Mouse (Mus musculus) erythroblast, adult 5-6 weeks (primary cell): Measurements from ENCODE around the gene Pgrmc1. TPM values are rescaled to one million over a fixed set of nuclear protein-coding genes. Genes with fewer than 3 reads are reported as not detected.
"Not testable (repeated sequence)": the region's sequence is repeated elsewhere in the genome, so short reads cannot be mapped to it uniquely, and the experiment has no call there.

Experiments used
- ATAC-seq: replicated peaks from 2 replicates; pipeline ENCODE4 v1.8.0; 2016; ENCODE audit warnings: moderate number of reproducible peaks, mild to moderate bottlenecking, moderate TSS enrichment, inconsistent platforms; ENCODE audit not compliant: poor library complexity, low FRiP score, severe bottlenecking
- total RNA-seq, 2 experiments: library from RNA; stranded (forward) in 1 of 2; stranded (reverse) in 1 of 2; fragments of 150-400 nt in 1 of 2; fragments of 200-764, 138-1000 nt in 1 of 2; gene quantifications; 2 replicates each; pipeline versions ENCODE4 v1.2.3 to v1.2.4; 2015 to 2017; ENCODE audit warnings: low replicate concordance in 2 of 2

Pgrmc1 gene
- 15.0 and 26.3 TPM in 2 replicates for total RNA-seq (2015; ENCODE audit: low replicate concordance)
- total RNA-seq (2017; ENCODE audit: low replicate concordance), result 8.6 and 12.1 TPM in 2 replicates

DNA sequence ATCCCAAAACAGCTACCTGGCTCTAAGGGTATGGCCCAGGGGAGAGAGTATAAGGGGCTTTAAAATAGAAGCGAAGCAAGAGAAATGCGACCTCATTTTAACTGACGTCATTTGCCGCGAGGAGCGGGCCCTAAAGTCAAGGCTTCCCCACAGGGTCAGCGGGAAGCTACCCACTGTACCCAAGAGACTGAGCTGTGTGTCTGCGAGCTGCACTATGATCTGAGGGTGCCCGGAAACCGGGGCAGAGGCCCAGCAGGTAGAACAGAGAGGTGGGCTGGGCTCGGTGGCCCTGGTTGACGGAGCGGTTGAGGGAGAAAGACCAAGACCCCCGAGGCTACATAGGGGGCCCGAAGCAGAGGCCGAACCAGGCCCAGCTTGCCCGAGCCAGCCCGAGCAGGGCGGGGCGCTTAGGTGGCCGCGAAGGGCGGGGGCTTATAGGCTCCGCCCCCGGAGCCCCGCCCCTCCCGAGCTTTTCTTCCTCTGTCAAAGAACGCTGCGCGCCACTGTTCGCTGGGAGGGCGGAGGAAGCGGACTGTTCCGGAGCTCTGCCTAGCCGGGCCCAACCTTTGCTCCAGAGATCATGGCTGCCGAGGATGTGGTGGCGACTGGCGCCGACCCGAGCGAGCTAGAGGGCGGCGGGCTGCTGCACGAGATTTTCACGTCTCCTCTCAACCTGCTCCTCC is at the start of gene Pgrmc1:
Gene Pgrmc1 (plus strand): TSS at position 500 of the 683 bp plus-strand sequence.
- peak; percentile 93 for ATAC-seq

DNA sequence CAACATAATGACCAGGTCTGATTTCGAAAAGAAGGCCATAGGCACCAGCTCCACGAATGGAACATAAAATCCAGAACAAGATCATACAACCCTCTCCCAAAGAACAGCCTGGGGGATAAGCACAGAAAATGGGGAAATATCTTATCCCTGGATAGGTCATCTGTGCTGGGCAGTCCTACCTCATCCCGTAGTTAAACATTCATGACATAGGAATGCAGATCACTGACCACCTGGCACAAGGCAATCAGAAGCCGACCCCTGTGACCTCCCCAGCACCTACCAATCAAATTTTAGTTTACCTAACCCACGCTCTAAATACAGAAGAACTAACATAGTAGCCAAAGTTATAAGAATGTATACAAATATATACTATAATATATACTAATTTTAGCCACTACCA is 49.2 kb upstream of the Pgrmc1 start:
- no peak for ATAC-seq

DNA sequence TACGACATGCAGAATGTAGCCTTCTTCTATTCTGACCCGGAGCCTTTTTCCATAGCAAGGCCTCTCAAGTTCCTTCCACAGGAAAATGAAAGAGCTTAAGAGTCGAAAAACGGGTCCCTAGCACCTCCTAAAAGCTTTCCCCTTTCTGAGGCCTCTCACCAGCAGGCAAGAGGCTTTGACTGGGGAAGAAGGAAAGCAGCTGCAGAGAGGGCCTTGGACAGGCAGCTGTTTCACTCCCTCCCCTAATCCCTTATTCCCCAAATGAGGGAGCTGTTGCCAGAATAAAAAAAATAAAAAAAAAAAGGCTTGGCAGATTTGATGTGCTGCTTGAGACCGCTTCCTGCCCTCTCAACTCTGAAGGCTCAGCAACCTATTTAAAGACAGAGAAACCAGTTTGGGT is 47.1 kb upstream of the Pgrmc1 start:
- no peak for ATAC-seq

DNA sequence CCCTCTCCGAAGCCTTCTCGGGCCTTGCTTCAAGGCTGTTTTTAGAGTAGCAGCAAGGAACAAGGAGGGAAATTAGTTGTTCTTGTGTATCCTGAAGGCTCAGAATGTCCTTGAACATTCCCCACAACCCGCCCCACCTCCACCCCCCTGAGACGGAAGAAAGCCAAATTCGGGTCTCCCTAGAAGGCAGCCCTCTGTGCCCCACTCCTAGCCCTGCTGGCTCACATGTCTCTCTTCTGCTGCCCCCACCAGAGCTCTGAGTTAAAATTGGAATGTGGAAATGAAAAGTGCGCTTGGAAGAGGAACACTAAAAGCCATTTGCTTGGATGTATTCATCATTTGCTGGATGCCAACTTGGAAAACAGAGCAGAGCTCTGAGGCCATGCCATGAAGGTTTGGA is 46.7 kb upstream of the Pgrmc1 start:
- no peak for ATAC-seq

DNA sequence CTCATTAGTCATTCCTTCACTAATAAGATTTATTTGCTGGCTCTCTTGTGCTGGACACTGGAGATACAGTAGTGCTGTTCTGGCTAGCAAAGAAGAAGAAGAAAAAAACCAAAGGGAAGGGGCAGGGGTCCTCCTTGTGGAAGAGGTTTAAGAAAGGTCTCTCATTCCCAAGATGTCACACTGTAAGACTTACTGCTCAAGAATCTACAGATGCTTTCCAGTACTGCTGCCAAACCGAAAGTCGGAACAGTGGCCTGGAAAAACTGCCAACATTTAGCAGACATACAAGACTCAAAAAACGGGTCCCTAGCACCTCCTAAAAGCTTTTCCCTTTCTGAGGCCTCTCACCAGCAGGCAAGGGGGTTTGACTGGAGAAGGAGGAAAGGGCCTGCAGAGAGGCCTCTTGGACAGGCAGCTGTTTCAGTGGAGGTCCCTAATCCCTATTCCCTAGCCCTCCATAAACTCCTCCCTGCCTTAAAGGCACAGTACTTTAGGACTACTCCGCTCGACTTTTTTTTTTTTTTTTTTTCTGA is 45.9 kb upstream of the Pgrmc1 start:
- no peak for ATAC-seq

DNA sequence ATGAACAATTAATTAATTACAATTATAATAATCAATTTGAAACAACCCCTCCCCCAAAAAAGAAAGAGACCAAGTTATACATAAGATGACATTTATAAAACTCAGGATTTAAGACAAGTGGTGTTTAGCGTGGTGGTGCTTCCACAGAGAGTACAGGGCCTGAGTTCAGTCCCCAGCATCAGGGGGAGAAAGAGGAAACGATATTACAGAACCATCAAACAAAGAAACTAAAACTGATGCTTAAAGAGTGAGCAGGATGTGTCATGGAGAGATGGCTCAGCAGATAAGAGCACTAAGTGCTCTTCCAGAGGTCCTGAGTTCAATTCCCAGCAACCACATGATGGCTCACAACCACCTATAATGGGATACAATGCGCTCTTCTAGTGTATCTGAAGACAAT is 45.3 kb upstream of the Pgrmc1 start:
- ATAC-seq, result no peak

DNA sequence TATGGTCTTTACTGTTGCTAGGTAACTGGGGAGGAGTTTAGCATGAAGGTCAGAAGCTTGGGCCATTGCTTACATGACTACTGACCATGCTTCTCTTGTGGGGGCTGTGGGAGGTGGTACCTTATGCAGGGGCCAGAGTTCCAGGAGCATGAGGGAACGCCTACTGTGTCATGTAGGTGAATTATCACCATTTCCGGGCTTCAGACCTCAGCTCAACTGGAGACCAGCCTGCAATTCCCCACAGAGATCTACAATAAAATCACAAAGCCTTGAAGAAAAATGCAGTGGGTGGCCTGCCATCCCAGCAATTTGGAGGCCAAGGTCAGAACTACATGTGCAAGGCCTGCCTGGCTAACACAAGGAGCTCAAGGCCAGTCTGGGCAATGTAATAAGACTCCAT is 42.8 kb upstream of the Pgrmc1 start:
- ATAC-seq, result not testable (repeated sequence)

DNA sequence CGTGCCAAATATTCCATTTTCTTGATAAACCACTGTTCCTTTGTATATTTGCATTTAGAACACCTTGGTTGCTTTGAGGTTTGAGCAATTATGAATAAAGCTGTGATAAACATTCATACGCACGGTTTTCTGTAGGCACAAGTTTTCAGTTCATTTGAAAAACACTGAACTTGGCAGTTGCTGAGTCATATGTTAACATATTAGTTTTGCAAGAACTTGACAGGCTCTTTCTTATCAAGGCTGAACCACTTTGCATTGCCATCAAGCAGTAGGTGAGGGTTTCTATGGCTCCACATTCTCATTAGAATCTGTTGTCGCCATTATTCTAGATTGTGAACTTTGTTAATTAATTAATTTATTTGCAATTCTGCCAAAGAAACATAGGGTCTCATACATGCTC is 37.8 kb upstream of the Pgrmc1 start:
- ATAC-seq, result no peak

DNA sequence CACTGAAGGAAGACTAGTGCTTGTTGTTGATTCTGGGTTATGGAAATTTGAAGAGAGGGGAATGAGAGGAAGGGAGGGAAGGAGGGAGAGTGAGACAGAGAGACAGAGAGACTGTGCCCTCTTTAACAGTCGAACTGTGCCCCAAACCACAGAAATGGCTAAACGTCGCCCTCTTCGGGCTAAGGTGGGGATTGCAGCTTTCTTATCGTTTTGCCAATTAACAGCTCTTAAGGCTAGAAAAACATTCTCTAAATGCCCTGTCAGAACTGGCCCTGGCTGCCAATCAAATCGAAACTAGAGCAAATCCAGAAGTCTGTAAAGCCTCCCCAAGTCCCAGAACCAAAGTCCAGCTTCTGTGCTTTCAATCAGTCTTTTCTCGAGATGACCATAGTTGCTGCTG is 36.4 kb upstream of the Pgrmc1 start:
- no peak for ATAC-seq

DNA sequence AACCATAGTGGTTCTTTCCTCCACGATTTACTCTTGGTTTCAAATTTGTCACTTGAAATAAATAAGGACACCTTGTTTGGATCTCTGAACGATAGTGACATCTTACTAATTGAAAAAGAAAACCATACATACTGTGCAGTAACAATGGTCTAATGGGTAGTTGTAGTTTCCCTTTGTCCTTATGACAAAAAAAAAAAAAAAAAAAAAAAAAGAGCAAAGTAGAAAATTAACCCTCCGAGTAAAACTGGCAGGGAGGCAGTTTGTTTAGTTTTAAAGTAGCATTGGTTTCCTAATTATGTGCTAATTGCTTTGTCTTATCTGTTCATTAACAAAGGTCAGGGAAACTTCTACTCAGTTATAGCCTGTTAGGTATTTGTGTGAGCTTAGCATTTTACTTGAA is 35.9 kb upstream of the Pgrmc1 start:
- no peak for ATAC-seq

DNA sequence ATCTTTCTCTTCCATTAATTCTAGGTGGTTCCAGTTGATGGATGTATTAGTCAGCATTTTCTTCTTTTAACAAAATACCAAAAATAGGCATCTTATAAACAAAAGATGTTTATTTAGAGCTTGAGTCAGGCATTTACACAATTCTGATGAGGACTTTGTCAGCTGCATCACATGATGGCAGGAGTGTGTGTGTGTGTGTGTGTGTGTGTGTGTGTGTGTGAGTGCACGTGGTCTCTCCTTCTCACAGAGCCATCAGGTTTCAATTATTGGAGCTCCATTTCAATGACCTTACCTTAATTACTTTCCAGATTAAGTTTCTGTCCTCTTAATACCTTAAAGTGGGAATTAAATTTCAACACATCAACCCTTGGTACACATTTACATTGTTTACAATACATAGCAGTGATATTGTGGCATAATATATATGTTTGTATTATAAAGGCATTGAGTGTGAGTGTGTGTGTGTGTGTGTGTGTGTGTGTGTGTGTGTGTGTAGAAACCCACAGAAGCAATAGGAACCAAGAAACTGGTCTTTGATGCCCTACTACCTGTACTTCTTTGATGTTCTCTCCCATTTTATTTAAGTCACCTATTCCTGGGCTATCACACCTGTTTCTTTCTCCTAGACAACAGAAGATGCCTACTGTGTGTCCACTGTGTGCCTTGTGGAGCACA is 11.2 kb upstream of the Pgrmc1 start:
- no peak for ATAC-seq

DNA sequence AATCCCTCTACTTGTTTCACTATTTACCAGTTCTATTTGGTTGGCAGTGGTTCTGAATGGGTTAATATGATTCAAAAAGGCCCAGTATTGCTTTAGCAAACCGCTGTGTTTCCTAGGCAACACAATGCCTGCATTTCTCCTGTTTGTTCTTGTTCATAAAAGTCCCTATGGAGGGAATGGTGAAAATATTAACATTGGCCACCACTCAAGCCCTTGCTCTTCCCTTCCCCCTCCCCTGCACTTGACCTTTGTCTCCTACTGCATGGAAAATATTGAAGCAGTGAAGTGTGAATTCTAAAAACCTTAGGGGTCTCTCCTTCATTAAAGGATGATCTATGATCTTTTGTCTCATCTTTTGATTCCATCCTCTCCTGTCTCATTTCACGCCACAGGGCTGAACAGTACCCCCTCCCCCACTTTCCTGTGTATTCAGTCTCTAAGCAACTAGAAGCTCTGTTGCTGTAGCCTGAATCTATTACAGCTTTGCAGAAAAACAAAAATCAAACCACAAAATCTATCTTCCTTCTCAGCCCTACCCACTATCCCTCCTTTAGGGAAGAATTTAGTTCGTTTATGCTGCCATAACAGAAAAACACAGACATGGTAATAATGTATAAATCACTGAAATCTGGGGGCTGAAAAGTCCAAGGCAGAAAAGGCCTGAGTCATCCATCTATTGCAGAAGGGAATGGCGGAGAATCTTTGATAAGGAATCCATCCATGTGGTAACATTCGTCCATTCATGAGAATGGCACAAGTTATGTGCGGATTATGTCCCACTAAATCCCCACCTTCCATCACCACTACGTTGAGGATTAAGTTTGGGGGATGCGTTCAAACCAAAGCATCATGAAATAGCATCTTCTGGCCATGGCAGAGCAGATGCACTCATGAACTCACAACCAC is 10.4 kb upstream of the Pgrmc1 start:
- ATAC-seq, result no peak

DNA sequence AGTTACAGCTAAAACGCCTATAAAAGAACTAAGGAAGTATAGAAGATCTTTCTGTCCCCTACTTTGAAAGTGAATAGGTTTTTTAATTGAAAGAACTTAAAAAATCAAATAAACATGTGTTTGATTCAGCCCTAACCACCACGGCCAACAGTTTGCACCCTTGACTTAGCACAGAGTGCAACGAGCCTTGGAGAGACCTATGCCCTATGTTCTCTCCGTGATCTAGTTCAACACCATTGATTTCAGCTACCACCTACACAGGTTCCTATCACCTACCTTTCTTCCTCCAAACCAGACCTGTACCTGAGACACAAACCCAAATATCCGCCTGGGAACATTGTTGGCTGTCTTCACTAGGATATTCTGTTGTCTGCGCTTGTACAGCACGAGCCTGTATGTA is 7.7 kb upstream of the Pgrmc1 start:
- ATAC-seq, result no peak

DNA sequence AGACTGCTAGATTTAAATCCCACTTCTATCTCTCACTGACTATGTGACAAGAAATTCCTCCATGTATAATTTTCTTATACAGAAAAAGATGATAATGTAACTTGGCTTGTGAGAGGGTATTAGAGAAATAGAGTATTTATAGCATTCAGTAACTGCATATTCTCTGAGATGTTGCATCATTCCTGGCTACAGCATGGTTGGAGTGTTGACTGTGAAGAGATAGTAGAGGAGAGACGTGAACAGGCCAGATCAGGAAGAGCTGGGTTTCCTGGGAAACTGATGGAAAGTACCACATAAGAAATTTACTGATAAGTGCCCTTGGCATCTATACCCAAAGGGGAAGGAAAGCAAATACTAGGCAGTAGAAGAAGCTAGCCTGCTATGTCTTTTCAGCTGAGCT is 6.9 kb upstream of the Pgrmc1 start:
- ATAC-seq, result no peak

DNA sequence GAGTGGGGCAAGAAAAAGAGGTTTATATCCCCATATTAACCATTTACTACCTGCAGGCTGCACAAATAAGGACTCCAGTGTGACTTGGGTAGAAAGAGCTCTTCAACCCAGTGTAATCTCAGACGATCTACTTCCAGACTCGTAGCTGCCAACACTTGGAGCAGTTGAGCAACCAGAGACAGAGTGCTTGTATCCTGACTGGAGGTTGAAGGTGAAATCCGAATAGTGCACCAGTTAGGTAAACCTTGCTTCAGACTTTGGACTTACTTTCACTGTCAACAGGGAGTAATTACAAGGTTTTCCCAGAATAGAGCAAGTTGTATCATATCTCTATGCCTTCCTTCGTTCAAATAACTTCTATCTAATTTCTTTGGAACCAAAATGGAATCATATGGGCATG is 6.5 kb upstream of the Pgrmc1 start:
- ATAC-seq, result no peak

DNA sequence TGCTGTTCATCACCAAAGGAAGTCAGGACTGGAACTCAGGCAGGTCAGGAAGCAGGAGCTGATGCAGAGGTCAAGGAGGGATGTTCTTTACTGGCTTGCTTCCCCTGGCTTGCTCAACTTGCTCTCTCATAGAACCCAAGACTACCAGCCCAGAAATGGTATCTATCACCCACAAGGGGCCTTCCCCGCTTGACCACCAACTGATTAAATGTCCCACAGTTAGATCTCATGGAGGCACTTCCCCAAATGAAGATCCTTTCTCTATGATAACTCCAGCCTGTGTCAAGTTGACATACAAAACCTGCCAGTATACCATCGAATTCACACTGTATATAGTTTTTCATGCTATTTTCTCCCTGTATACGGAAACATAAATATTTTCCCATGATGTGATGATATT is 2.8 kb upstream of the Pgrmc1 start:
- ATAC-seq, result no peak

DNA sequence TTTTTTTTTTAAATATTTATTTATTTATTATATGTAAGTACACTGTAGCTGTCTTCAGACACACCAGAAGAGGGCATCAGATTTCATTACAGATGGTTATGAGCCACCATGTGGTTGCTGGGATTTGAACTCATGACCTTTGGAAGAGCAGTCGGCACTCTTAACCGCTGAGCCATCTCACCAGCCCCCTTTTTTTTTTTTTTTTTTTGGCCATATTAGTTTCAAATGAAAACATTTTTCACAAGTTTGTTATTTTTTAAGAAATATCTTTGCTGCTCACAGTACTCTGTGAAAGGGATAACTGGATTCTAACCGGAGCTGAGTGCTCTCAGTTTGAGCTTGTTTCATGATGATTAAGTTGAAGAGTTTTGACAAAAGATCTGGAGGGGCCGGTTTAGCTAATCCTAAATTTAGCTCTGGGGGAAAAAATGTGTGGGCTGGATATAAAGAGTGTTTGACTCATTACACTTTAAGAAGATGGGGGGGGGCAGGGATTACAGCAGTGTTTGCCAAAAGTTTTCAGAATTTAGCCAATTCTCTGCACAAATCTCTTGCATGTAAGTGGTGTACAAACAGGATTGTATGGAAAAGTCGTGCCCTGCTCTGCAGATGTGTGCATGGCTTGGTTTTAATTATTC is 1.4 kb upstream of the Pgrmc1 start:
- ATAC-seq, result not testable (repeated sequence)

DNA sequence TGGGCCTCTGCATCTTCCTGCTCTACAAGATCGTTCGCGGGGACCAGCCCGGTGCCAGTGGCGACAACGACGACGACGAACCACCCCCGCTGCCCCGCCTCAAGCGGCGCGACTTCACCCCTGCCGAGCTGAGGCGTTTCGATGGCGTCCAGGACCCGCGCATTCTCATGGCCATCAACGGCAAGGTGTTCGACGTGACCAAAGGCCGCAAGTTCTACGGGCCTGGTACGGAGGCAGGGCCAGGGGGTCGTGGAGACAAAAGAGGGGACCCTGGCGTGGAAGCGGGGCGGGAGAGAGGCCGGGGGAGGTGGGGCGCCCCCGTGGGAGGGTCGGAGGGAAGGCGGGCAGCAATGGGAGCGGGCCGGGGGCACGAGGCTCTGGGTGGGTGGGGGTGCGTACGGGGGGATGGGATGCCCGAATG is 394 bp downstream of the Pgrmc1 start:
- peak; percentile 74 for ATAC-seq

DNA sequence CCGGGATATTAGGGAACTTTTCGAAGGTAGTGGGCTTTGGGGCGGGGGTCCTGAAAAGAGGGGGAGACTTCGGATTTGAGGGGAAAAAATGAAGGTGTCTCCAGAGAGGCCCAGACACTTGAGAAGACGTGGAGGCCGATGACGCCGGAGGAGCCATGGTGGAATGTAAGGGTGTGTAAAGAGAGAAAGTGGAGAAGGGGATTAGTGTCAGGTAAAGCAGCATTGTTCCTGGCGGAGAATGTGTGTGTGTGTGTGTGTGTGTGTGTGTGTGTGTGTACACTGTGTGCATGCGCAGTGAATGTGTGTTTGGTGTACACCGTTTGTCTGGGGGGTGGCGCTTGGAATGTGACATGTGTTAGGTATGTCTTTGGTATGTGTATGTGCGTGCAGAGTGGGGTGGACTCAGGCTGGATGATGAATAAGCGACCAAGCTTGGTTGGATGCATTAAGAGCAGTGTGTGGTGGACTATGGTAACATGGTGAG is 897 bp downstream of the Pgrmc1 start:
- no peak for ATAC-seq

DNA sequence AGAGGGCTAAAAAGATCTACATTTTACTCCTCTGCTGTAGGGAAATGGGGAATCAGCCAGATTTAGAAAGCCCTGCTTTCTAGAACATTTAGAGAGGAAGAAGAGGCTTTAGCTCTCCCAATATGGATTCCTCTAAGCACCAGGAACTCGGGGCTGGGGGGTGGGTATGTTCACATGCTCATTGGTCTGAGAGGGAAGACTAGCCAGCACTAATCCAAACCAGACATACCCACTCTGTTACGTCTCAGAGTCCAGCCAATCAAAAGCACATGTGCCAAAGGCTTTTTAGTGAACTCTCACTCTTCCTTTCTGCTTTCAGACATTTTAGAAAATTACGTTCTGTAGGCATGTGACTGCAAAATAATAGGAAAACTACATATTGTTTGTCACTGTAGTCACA is 1.6 kb downstream of the Pgrmc1 start:
- ATAC-seq, result no peak
